Mouse (Mus musculus) midbrain, embryonic 12.5 days (tissue): Measurements from ENCODE around the gene Pcsk2. TPM values are rescaled to one million over a fixed set of nuclear protein-coding genes. Genes with fewer than 3 reads are reported as not detected.
A peak's percentile ranks its signal among the peaks of the same experiment; 100 is the strongest.

ENCODE experiments used
- ATAC-seq: fragments of 200-750 bp; cut with Nextera tagmentation; 2 replicates; pipeline ENCODE4 v1.8.0; 2017; ENCODE audit warnings: low read depth, moderate TSS enrichment, moderate library complexity; ENCODE audit not compliant: low FRiP score
- H3K27ac ChIP-seq: fragments of 300-500 bp; sonication (generic); replicated peaks from 2 replicates; pipeline ENCODE4 v1.5.1; 2016; ENCODE audit warnings: mild to moderate bottlenecking
- H3K27me3 ChIP-seq: fragments of 300-500 bp; sonication (generic); 2 replicates; pipeline ENCODE4 v1.6.1; 2016; ENCODE audit warnings: mild to moderate bottlenecking
- H3K36me3 ChIP-seq: fragments of 300-500 bp; sonication (generic); 2 replicates; pipeline ENCODE4 v1.6.1; 2016
- H3K4me1 ChIP-seq: fragments of 300-500 bp; sonication (generic); 2 replicates; pipeline ENCODE4 v1.6.1; 2016
- H3K4me2 ChIP-seq: fragments of 300-500 bp; sonication (generic); replicated peaks from 2 replicates; pipeline ENCODE4 v1.6.1; 2016; ENCODE audit warnings: mild to moderate bottlenecking, moderate library complexity
- H3K4me3 ChIP-seq: fragments of 300-500 bp; sonication (generic); 2 replicates; pipeline ENCODE4 v1.5.1; 2016; ENCODE audit warnings: mild to moderate bottlenecking
- H3K9ac ChIP-seq: fragments of 300-500 bp; sonication (generic); replicated peaks from 2 replicates; pipeline ENCODE4 v1.6.1; 2016; ENCODE audit warnings: mild to moderate bottlenecking, moderate library complexity
- H3K9me3 ChIP-seq: fragments of 300-500 bp; sonication (generic); 2 replicates; pipeline ENCODE4 v1.6.1; 2016; ENCODE audit warnings: mild to moderate bottlenecking
- WGBS: fragments of 180-500 bp; shearing (Covaris S2); methylation state at CpG from one replicate; pipeline ENCODE4 v1.1.7; 2016; 5-methylcytosine and 5-hydroxymethylcytosine counted together
- polyA plus RNA-seq: library from polyadenylated mRNA; unstranded; fragments of >200 nt; fragmentation: Nextera tagmentation; extraction: Ambion mirVana; gene quantifications from 2 replicates; pipeline ENCODE4 v1.2.1, GENCODE M21; 2016

Gene Pcsk2
- polyA plus RNA-seq, 1 experiment from 2014 or later, result 12.7 TPM

- ATAC-seq, result no peak
- Histone ChIP-seq H3K27me3 (no peaks in the 10 kb centered on the region), H3K36me3 (no peaks in the 10 kb centered on the region), H3K4me1 (no peaks in the 10 kb centered on the region), H3K27ac (no peak overlapping the region), H3K9ac (no peak overlapping the region), H3K4me2 (no peak overlapping the region), H3K9me3 (no peaks in the 10 kb centered on the region), H3K4me3 (no peak overlapping the region)
- WGBS, result 88% methylated on average over 5 of the region's 5 CpGs
These were observed 196.5 kb downstream of the Pcsk2 start for GRCm38 (mm10) chr2:143742436-143742835.

GRCm38 (mm10) chr2:143743081-143743480 is 197.1 kb downstream of the Pcsk2 start:
- WGBS, result 88% methylated on average over 4 of the region's 4 CpGs
- ATAC-seq, result no peak
- no peaks in the 10 kb centered on the region for H3K36me3 ChIP-seq

GRCm38 (mm10) chr2:143752051-143752788 is 206.3 kb downstream of the Pcsk2 start:
- Histone ChIP-seq H3K27ac (no peak overlapping the region), H3K9ac (no peak overlapping the region), H3K4me3 (no peak overlapping the region), H3K4me1 (no peaks in the 10 kb centered on the region), H3K27me3 (no peaks in the 10 kb centered on the region), H3K4me2 (no peak overlapping the region), H3K9me3 (no peaks in the 10 kb centered on the region), H3K36me3 (no peaks in the 10 kb centered on the region)
- 87% methylated on average over 9 of the region's 9 CpGs for WGBS
- ATAC-seq, result no peak

More at GRCm38 (mm10) chr2:143743081-143743480, 197.1 kb downstream of the Pcsk2 start:
- Histone ChIP-seq H3K4me1 (no peaks in the 10 kb centered on the region), H3K9ac (no peak overlapping the region), H3K4me3 (no peak overlapping the region), H3K27ac (no peak overlapping the region), H3K4me2 (no peak overlapping the region), H3K27me3 (no peaks in the 10 kb centered on the region), H3K9me3 (no peaks in the 10 kb centered on the region)

- Histone ChIP-seq H3K27ac (no peak overlapping the region), H3K4me1 (no peaks in the 10 kb centered on the region), H3K9ac (no peak overlapping the region), H3K9me3 (peaks cover 7% of the 10 kb centered on the region), H3K27me3 (no peaks in the 10 kb centered on the region), H3K4me3 (no peak overlapping the region), H3K36me3 (no peaks in the 10 kb centered on the region), H3K4me2 (no peak overlapping the region)
- 11% methylated on average over 4 of the region's 4 CpGs for WGBS
- ATAC-seq, result peak; percentile 34; the same call in 1 of the 2 replicates
These were observed 230.5 kb downstream of the Pcsk2 start for GRCm38 (mm10) chr2:143776448-143776847.

GRCm38 (mm10) chr2:143780310-143780709 is 234.4 kb downstream of the Pcsk2 start:
- H3K36me3 ChIP-seq, result no peaks in the 10 kb centered on the region
- no peaks in the 10 kb centered on the region for H3K9me3 ChIP-seq
- H3K9ac ChIP-seq, result no peak overlapping the region
- no peak overlapping the region for H3K4me3 ChIP-seq
- no peak overlapping the region for H3K4me2 ChIP-seq
- H3K27ac ChIP-seq, result no peak overlapping the region
- H3K27me3 ChIP-seq, result no peaks in the 10 kb centered on the region
- 81% methylated on average over 2 of the region's 2 CpGs for WGBS
- no peaks in the 10 kb centered on the region for H3K4me1 ChIP-seq
- no peak for ATAC-seq

- Histone ChIP-seq H3K27me3 (no peaks in the 10 kb centered on the region), H3K4me1 (no peaks in the 10 kb centered on the region), H3K36me3 (no peaks in the 10 kb centered on the region), H3K9me3 (no peaks in the 10 kb centered on the region), H3K4me2 (no peak overlapping the region), H3K9ac (no peak overlapping the region), H3K4me3 (no peak overlapping the region), H3K27ac (no peak overlapping the region)
- no peak for ATAC-seq
- WGBS, result 84% methylated on average over 5 of the region's 5 CpGs
These were observed 244.0 kb downstream of the Pcsk2 start for GRCm38 (mm10) chr2:143789911-143790310.

GRCm38 (mm10) chr2:143795858-143796257 is 249.9 kb downstream of the Pcsk2 start:
- Histone ChIP-seq H3K36me3 (no peaks in the 10 kb centered on the region), H3K27me3 (no peaks in the 10 kb centered on the region), H3K4me2 (no peak overlapping the region), H3K4me3 (no peak overlapping the region), H3K9ac (no peak overlapping the region), H3K9me3 (no peaks in the 10 kb centered on the region), H3K27ac (no peak overlapping the region), H3K4me1 (no peaks in the 10 kb centered on the region)
- ATAC-seq, result no peak
- 87% methylated on average over 4 of the region's 4 CpGs for WGBS

GRCm38 (mm10) chr2:143796335-143797013 is 250.5 kb downstream of the Pcsk2 start:
- Histone ChIP-seq H3K4me2 (no peak overlapping the region), H3K4me1 (no peaks in the 10 kb centered on the region), H3K9me3 (no peaks in the 10 kb centered on the region), H3K27me3 (no peaks in the 10 kb centered on the region), H3K27ac (no peak overlapping the region), H3K4me3 (no peak overlapping the region), H3K9ac (no peak overlapping the region), H3K36me3 (no peaks in the 10 kb centered on the region)
- no peak for ATAC-seq
- 73% methylated on average over 4 of the region's 4 CpGs for WGBS

- no peaks in the 10 kb centered on the region for H3K4me1 ChIP-seq
- H3K27me3 ChIP-seq, result no peaks in the 10 kb centered on the region
- H3K4me2 ChIP-seq, result no peak overlapping the region
- H3K9me3 ChIP-seq, result no peaks in the 10 kb centered on the region
- H3K9ac ChIP-seq, result no peak overlapping the region
- no peak for ATAC-seq
- WGBS, result 79% methylated on average over 5 of the region's 5 CpGs
- H3K4me3 ChIP-seq, result no peak overlapping the region
- H3K27ac ChIP-seq, result no peak overlapping the region
- no peaks in the 10 kb centered on the region for H3K36me3 ChIP-seq
These were observed 255.1 kb downstream of the Pcsk2 start for GRCm38 (mm10) chr2:143801097-143801496.

GRCm38 (mm10) chr2:143806140-143806923 is 260.4 kb downstream of the Pcsk2 start:
- no peak overlapping the region for H3K9ac ChIP-seq

GRCm38 (mm10) chr2:143806924-143807664 is 261.1 kb downstream of the Pcsk2 start:
- peak; percentile 66 for ATAC-seq

More at GRCm38 (mm10) chr2:143806140-143806923, 260.4 kb downstream of the Pcsk2 start:
- peak; percentile 32; the same call in 1 of the 2 replicates for ATAC-seq
- Histone ChIP-seq H3K27me3 (no peaks in the 10 kb centered on the region), H3K4me1 (no peaks in the 10 kb centered on the region), H3K9me3 (no peaks in the 10 kb centered on the region), H3K4me3 (no peak overlapping the region), H3K36me3 (no peaks in the 10 kb centered on the region), H3K4me2 (no peak overlapping the region), H3K27ac (no peak overlapping the region)
- WGBS, result 71% methylated on average over 15 of the region's 15 CpGs

More at GRCm38 (mm10) chr2:143806924-143807664, 261.1 kb downstream of the Pcsk2 start:
- H3K9ac ChIP-seq, result no peak overlapping the region
- H3K36me3 ChIP-seq, result no peaks in the 10 kb centered on the region
- H3K4me2 ChIP-seq, result no peak overlapping the region
- H3K4me3 ChIP-seq, result no peak overlapping the region
- H3K27ac ChIP-seq, result no peak overlapping the region
- H3K4me1 ChIP-seq, result 0 out of 2 replicates have a peak, but pooled peaks cover under 1% of the 10 kb centered on the region
- 69% methylated on average over 9 of the region's 9 CpGs for WGBS
- H3K9me3 ChIP-seq, result no peaks in the 10 kb centered on the region
- H3K27me3 ChIP-seq, result no peaks in the 10 kb centered on the region
